Mouse (Mus musculus): Measurements from ENCODE around the gene Glmn. TPM values are rescaled to one million over a fixed set of nuclear protein-coding genes. Genes with fewer than 3 reads are reported as not detected.

Gene Glmn
- 15.5 and 17.2 TPM in 2 replicates for polyA plus RNA-seq (2012; rRNA removed)

GRCm38 (mm10) chr5:107597301-107598077 is at the start of gene Glmn, which contains the start of gene Rpap2:
TSS of gene Glmn (minus strand) at chr5:107597888.
TSS of gene Rpap2 (plus strand) at chr5:107597373.
- peak; percentile 64 to 85 for DNase-seq (ENCODE audit: extremely low spot score in 1 of 2, low spot score in 1 of 2)

- DNase-seq (ENCODE audit: extremely low spot score in 1 of 2, low spot score in 1 of 2) = no peak
Measured at GRCm38 (mm10) chr5:107645935-107646334, 48.2 kb upstream of the Glmn start.

- no peak for DNase-seq (ENCODE audit: extremely low spot score in 1 of 2, low spot score in 1 of 2)
Measured at GRCm38 (mm10) chr5:107644595-107644994, 46.9 kb upstream of the Glmn start.

- peak in 1 of 2 experiments; percentile 15 for DNase-seq (ENCODE audit: extremely low spot score in 1 of 2, low spot score in 1 of 2)
Measured at GRCm38 (mm10) chr5:107638366-107638765, 40.7 kb upstream of the Glmn start.

- no peak for DNase-seq (ENCODE audit: extremely low spot score in 1 of 2, low spot score in 1 of 2)
Measured at GRCm38 (mm10) chr5:107637106-107637505, 39.4 kb upstream of the Glmn start.

GRCm38 (mm10) chr5:107633651-107634050 is 36.0 kb upstream of the Glmn start:
- DNase-seq (ENCODE audit: extremely low spot score in 1 of 2, low spot score in 1 of 2) = no peak

GRCm38 (mm10) chr5:107621327-107621726 is 23.6 kb upstream of the Glmn start:
- DNase-seq (ENCODE audit: extremely low spot score in 1 of 2, low spot score in 1 of 2) = no peak

GRCm38 (mm10) chr5:107617986-107618385 is 20.3 kb upstream of the Glmn start:
- no peak for DNase-seq (ENCODE audit: extremely low spot score in 1 of 2, low spot score in 1 of 2)

- DNase-seq (ENCODE audit: extremely low spot score in 1 of 2, low spot score in 1 of 2) = peak; percentile 32 to 85
Measured at GRCm38 (mm10) chr5:107611224-107611623, 13.5 kb upstream of the Glmn start.

- DNase-seq (ENCODE audit: extremely low spot score in 1 of 2, low spot score in 1 of 2) = no peak
Measured at GRCm38 (mm10) chr5:107598380-107598779, 692 bp upstream of the Glmn start.

GRCm38 (mm10) chr5:107569148-107569547 is 28.5 kb downstream of the Glmn start:
- no peak for DNase-seq (ENCODE audit: extremely low spot score in 1 of 2, low spot score in 1 of 2)

- DNase-seq (ENCODE audit: extremely low spot score in 1 of 2, low spot score in 1 of 2) = no peak
Measured at GRCm38 (mm10) chr5:107556969-107557368, 40.7 kb downstream of the Glmn start.

- no peak for DNase-seq (ENCODE audit: extremely low spot score in 1 of 2, low spot score in 1 of 2)
Measured at GRCm38 (mm10) chr5:107554336-107554735, 43.4 kb downstream of the Glmn start.

GRCm38 (mm10) chr5:107548444-107548843 is 49.2 kb downstream of the Glmn start:
- DNase-seq (ENCODE audit: extremely low spot score in 1 of 2, low spot score in 1 of 2) = no peak

GRCm38 (mm10) chr5:107547955-107548354 is 49.7 kb downstream of the Glmn start:
- no peak for DNase-seq (ENCODE audit: extremely low spot score in 1 of 2, low spot score in 1 of 2)

GRCm38 (mm10) chr5:107545927-107546326 is 51.8 kb downstream of the Glmn start:
- DNase-seq (ENCODE audit: extremely low spot score in 1 of 2, low spot score in 1 of 2) = no peak

- DNase-seq (ENCODE audit: extremely low spot score in 1 of 2, low spot score in 1 of 2) = no peak
Measured at GRCm38 (mm10) chr5:107541696-107542095, 56.0 kb downstream of the Glmn start.

- no peak for DNase-seq (ENCODE audit: extremely low spot score in 1 of 2, low spot score in 1 of 2)
Measured at GRCm38 (mm10) chr5:107534581-107534980, 63.1 kb downstream of the Glmn start, which contains the start of gene 1700028K03Rik. TSS of gene 1700028K03Rik (plus strand) at chr5:107534709.

- no peak for DNase-seq (ENCODE audit: extremely low spot score in 1 of 2, low spot score in 1 of 2)
Measured at GRCm38 (mm10) chr5:107533590-107533989, 64.1 kb downstream of the Glmn start.

GRCm38 (mm10) chr5:107528856-107529255 is 68.8 kb downstream of the Glmn start:
- no peak for DNase-seq (ENCODE audit: extremely low spot score in 1 of 2, low spot score in 1 of 2)

- peak; percentile 57 to 75 for DNase-seq (ENCODE audit: extremely low spot score in 1 of 2, low spot score in 1 of 2)
Measured at GRCm38 (mm10) chr5:107524281-107524680, 73.4 kb downstream of the Glmn start.

- DNase-seq (ENCODE audit: extremely low spot score in 1 of 2, low spot score in 1 of 2) = peak; percentile 51 to 67
Measured at GRCm38 (mm10) chr5:107521897-107522296, 75.8 kb downstream of the Glmn start.

All from frontal cortex, adult 2 months (tissue).